Mouse (Mus musculus): ENCODE results near the gene Gmcl1.

Gmcl1 gene

DNA sequence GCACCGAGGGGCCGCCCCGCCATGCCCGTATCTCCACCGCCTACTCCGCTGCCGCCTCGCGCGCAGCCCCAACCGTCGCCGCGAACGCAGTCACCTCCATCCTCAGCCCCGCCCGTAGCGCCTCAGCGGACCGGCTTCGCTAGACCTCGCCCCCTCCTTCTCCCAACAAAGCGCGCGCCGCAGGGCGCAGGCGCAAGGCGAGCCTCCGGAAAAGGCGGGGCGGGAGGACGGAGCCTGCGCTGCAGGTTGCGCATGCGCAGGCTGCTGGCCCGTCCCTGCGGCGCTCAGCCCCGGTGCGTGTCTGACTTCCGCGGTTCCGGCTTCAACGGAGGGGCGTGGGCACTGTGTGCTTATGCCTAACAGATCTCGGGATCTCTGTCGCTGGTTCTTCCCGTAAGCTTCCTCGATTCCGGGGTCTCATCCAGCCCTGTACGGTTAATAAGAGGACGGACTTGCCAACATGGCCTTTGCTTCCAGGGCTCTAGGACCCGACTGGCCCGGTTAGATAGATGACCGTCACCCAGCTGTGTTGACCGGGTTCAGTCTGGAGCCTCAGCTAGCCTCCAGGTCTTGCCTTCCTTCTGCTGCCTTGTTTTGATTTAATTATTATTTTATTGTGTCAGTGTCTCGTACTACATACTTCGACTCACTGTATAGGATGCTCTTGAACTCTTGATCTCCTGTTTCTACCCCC, at the start of gene Gmcl1:
TSS of gene Gmcl1 (minus strand) at position 201 of the 694 bp plus-strand sequence.
- DNase-seq (ENCODE audit: low read depth, low spot score) = peak; percentile 97

DNA sequence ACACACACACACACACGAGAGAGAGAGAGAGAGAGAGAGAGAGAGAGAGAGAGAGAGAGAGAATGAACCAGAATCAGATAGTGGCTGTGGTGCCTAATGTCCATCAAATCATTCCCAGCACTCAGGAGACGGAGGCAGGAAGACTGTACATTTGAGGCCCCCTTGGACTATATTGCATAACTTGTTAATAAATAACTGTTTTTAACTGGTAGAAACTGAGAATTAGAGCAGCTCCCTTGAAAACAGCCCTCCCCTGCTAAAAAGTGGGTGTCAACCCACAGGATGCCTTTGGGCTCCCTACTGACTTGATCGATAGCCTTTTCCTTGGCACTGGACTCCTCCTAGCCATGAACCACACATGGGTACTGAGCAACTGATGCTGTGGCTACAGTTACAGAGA, 49.2 kb upstream of the Gmcl1 start:
- no peak for DNase-seq (ENCODE audit: low read depth, low spot score)

DNA sequence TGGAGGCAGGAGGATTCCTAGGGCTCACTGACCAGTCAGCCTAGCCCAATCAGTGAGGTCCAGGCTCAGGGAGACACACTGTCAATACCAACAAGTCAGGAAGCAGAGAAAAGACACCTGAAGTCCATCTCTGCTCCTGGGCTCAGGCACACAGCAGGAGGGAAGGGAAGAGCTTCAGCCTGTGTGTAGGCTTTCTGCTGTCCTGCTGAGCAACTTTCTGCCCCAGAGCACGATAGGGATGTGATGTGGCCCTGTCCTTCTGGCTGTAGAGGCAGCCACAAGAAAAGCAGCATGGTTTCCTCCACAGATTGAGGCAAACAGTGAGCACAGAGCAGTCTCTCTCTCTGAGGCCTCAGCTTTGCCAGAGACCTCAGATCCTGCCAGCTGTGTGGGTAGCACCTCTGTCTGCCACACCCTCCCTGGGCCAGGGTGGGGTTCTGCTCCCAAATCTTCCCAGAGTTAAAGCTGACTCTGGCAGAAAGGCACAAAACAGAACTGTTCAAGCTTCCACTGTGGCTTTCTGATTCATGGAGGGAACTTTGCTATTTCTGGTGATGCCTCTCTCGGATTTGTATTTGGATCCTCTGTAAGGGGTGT, 48.3 kb upstream of the Gmcl1 start:
- DNase-seq (ENCODE audit: low read depth, low spot score) = no peak

DNA sequence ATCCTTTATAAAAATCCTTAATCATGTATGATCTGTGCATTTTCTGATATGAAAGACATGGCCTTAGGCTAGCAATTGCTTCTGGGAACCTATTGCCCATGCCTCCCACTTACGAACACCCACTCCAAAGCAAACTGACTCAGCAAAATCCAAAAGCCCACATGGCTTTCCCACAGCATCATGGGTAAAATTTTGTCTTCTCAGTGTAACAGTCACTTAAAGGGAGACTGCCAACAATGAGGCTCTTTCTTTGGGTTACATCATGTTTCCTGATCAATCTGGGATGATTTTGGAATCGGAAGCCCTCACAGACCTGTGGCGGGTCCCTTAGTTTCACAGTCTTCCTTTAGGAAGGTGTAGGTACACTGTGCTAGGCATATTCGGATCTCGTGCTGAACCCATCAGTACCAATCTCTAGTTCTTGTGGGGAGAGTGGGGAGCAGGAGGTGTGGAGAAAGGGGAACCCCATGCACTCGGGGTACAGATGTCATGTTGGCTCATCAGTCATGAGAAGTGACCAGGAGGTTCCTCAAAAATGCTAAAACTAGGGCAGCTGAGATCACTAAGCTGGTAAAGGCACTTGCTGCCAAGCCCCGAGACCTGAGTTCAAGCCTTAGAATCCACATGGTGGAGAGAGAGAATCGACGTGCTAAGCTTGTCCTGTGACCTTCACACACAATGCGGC, 45.9 kb upstream of the Gmcl1 start:
- no peak for DNase-seq (ENCODE audit: low read depth, low spot score)

DNA sequence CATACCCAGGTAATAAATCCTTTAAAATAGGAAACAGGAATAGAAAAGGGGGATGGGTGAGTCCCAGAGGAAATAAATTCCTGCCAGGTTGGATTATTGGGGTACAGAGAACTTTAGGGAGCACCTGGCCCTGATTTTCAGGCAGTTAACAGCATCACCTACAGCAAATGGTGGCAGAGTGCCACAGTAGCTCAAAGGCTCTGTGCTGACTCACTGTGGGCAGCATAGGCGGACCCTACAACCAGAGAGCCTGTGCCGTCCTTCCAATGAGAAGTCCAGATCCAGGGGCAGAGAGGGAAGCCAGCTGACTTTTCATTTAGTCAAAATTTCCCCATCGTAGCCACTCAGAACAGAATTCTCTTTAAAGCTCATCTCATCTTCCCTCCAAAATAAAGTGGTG, 44.0 kb upstream of the Gmcl1 start:
- DNase-seq (ENCODE audit: low read depth, low spot score) = no peak

DNA sequence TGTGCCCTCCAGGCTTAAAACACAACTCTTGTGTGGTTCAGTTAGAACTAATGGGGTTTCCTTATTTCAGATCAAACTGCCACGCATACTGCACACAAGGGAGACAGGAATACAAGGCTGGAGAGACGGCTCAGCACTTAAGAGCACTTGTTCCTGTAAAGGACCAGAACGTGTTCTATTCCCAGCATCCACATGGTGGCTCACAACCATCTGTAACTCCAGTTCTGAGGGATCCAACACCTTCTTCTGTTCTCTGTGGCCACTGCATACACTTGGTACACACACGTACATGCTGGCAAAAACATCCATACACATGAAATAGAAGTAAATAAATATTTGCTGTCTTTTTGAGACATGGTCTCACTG, 43.5 kb upstream of the Gmcl1 start:
- no peak for DNase-seq (ENCODE audit: low read depth, low spot score)

DNA sequence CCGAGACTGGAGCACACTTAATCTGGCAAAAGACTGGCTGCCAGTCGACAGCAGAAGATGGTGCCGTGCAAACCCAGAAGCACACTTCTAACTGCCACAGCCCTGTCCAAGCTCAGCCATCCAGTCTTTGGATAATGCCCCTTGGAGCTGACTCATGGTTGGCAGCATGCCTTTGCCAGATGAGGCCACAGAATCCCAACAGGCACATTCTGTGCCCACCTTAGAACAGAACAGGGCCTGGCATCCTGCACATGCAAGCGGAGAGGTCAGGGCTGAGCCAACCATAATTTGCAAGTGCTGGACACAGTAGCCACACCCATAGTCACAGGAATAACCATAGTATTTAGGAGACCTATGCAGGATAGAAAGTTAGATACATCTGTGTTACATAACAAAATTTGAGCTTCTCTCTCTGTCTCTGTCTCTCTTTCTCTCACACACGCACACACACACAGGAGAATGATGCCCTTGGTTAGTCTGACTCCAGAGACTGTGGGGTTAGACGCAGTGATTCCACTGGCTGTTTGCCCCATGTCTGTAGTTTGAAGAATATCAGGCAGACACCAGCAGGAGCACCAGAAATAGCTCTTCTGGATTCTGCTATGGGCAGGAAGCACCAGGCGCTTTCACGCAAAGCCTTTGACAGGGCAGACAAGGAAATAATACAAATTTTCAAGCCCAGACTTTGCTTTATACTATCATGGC, 43.0 kb upstream of the Gmcl1 start:
- DNase-seq (ENCODE audit: low read depth, low spot score) = no peak

DNA sequence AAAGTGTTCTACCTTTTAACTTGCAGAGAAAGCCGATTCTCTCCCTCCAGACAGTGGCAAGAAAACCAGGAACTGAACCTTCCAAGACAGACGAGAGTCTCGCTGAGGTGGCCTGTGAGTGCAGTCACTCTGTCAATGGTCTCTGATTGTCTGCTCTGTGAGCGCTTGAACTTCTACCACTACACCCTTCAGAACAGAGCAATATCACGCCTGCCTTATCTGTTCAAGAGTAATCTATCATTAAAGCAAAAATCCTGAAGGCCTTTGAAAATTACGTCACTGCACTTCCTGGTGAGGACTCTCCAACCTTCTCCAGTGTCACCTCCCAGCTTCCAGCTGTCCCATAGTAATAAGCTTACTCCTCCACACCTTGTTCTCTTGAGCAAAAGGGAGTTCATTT, 41.8 kb upstream of the Gmcl1 start:
- no peak for DNase-seq (ENCODE audit: low read depth, low spot score)

DNA sequence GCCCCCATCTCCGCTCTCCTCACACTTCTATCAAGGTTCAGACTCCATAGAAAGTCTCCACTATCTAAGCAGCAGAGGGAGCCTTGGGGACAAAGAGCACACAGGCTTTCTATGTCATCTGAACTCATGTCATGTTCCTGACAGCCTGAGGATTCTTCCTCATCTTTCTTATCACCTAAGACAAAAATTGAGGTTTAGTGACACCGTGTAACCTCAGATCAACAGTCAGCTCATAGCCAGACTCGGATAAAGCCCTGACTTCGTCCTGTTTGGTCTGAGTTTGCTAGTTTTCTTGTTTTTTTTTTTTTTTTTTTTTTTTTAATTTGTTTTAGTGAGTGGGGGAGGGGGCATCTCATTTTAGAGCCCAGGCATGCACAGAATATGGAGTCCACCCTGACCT, 40.6 kb upstream of the Gmcl1 start:
- DNase-seq (ENCODE audit: low read depth, low spot score) = no peak

DNA sequence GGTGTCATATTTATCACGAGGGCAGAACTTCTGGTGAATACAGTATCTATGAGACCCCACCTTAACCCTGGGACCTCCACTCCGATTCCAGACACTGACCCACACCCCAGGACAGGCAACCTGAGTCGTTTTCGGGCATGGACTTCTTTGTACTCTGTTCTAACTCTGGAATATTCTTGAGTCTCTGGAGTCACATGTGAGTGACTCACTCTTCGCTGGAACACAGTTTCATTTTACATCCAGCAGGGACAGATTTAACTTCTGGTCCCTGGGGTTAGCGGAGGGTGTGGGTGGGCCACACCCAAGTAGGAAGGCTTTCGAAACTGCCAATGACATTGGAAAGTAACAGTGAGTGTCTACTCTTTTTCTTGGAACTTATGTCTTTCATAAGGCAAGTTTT, 39.4 kb upstream of the Gmcl1 start:
- no peak for DNase-seq (ENCODE audit: low read depth, low spot score)

DNA sequence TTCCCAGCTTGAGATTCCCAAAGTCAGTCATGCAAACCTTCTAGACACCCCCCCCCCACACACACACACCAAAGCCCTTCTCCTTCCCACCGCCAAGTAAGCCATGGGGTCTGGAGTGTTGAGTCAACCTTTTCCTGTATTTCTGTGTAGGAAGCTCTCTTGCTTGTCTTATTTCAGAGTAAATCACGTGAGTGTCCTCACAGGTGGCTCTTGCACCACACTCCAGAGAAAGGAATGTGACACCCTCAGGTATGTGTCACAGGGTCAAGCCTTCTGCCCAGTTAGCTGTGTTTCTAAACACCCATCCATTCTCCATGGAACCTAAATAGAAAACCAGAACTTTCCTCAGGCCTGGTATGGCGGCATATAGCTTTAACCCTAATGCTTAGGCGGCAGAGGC, 35.8 kb upstream of the Gmcl1 start:
- DNase-seq (ENCODE audit: low read depth, low spot score) = no peak

DNA sequence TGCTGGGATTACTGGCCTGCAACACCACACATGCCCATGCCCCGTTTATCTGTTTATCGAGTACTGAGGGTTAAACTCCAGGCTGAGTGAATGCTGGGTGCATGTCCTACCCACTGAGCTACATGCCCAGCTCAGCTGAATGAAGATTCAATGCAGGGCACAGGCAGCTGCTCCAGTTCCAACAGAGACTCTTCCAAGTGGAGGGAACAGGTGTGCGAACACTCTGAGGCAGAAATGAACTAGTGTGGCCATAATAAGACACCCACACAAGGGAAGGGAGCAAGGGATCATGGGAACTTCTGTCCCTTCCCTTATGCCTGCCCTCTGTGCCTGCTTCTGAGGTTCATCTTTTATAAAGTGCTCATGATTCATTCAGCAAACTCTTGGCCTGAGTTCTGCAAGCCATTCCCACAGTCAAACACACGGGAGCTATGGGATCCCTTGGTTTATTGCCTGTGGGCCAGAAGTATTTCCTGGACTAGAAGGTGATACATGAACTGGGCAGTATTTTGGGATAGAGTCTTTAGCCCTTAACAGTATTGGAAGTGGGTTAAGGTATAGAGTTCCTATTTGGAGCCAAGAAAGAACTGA, 35.1 kb upstream of the Gmcl1 start:
- DNase-seq (ENCODE audit: low read depth, low spot score) = no peak

DNA sequence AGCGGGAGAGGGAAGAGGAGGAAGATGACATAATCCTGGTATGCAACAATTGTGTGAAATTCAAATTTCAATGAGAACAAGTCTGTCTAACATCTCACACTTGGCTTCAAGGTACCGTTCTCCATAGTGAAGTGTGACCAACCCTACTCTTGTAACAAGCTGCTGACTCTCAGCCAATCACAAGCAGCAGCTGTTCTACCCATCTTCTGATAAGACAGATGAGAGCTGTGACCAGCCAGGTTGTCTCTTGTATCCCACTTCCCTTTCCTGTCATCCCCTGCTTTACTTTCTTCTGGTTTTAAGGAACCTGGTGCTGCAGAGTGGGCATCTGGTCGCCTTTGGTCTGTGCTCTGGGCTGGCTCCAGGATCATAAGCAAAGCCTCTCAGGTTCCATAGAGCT, 34.3 kb upstream of the Gmcl1 start:
- no peak for DNase-seq (ENCODE audit: low read depth, low spot score)

DNA sequence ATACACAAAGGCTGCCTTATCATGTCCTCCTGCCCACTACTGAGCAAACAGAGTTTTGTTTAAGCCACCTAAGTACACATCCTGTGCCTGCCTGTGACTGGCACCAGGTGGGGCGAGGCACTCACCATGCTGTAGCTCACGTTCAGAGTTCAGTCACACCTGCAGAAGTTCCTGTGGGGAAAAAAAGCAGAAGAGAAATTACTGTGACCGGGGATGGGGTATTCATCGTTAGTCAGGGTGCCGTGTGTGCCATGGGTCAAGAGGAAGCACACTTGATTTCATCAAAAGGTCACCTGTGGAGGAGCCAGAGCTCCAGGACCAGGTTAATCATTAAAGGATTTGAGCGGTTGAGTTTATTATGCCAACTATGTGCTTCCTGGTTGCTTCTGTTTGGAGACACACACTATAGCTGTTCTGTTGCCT, 32.5 kb upstream of the Gmcl1 start:
- no peak for DNase-seq (ENCODE audit: low read depth, low spot score)

DNA sequence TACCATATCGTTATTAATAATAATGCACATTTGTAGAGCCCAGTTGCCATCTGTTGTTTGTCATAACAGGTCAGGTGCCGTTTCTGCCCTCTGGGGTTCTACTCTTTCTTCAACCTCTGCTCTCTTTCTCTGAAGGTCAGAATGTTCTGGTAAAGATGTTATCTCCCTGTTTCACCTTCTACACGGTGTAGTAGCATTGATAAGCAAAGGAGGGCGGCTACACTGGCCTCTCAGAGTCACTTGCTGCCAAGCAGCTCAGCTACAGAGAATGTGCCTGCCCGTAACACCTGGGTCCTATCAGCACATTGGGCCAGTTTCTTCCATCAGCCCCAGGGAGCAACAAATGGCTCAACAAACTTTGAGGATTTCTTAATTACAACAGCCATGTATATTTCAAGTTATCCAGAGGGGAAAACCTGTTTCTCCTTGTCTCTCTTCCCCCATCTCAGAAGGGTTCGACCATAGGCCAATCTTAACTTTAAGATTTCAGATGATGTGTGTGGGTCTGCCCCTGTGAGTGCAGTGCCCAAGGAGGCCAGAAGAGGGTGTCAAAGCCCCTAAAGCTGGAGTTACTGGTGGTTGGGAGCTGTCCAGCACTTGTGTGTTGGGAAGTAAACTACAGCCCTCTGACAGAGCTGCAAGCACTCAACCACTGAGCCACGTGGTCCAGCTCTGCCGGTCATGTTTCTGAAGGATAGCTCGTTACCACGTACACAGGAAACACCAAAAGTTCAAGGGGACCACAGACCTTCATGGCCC, 21.1 kb upstream of the Gmcl1 start:
- no peak for DNase-seq (ENCODE audit: low read depth, low spot score)

DNA sequence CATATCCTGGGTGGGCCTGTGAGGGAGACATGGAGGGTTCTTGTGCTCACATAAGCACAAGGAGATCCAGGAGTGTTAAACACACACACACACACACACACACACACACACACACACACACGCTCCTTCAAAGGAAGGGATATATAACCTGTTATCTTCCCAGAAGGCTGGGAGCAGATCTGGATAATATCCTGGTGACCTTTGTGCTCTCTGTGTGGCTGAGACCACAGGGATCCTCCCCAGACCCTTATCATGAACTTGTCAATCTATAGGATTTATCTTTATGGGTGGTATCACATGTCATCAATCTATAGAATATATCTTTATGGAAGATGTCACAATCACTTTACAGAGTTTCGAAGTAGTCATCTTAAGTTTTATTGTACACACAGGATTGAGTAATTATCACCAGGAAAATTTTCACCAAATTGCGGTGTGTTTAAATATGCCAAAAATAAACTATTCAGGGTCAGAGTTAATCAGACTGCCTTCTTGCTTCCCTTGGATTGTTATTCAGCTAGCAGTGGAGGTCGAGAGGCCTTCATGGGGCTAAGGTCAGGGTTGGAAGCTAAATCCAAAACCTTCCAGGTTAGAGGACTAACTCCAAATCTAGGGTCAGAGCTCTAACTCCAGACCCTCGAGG, 19.8 kb upstream of the Gmcl1 start:
- no peak for DNase-seq (ENCODE audit: low read depth, low spot score)

DNA sequence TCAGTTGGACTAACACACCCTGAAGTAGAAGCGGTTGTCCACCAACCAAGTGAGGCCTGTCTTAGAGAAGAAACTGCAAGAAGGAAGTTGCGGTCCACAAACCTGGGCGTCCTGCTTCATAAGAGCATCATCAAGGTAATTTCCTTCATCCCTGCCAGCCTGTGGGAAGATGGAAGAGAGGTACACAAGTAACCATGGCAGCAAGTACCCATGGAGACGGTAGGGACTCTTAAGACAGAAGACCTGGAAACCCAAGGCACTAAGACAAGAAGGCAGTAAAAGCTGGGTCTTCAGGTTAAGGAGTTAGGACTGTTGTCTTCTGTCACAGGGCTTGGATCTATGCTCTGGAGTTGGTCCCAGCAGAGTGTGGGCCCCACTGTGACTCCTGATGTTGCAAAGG, 17.8 kb upstream of the Gmcl1 start:
- no peak for DNase-seq (ENCODE audit: low read depth, low spot score)

DNA sequence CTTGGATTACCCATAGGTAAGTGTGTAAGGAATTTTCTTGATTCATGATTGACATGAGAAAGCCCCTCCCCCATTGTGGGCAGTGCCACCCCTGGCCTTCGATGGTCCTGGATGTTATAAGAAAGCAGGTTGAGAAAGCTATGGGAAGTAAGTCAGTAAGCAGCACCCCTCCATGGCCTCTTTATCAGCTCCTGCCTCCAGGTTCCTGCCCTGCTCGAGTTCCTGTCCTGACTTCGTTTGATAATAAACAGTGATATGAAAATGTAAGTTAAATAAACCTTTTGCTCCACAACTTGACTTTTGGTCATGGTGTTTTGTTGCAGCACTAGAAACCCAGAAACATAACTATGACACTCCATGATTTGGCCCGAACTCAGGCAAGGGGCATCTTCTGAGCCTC, 16.6 kb upstream of the Gmcl1 start:
- DNase-seq (ENCODE audit: low read depth, low spot score) = no peak

DNA sequence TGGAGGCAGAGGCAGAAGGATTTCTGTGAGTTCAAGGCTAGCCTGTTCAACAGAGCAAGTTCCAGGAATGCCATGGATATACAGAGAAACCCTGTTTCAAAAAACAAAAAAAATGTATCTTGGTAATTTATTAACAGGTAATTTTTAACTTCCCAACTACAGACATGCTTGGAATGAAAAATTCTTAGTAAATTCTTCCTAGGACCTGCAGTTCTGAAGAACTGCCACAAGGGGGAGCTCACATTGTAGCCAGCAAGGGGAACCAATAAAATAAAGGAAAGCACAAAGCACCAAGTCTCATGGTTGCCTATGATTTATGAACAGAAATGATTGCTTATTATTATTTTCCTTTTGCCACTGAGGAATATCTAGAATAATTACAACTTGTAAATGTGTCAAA, 14.0 kb upstream of the Gmcl1 start:
- peak; percentile 30 for DNase-seq (ENCODE audit: low read depth, low spot score)

DNA sequence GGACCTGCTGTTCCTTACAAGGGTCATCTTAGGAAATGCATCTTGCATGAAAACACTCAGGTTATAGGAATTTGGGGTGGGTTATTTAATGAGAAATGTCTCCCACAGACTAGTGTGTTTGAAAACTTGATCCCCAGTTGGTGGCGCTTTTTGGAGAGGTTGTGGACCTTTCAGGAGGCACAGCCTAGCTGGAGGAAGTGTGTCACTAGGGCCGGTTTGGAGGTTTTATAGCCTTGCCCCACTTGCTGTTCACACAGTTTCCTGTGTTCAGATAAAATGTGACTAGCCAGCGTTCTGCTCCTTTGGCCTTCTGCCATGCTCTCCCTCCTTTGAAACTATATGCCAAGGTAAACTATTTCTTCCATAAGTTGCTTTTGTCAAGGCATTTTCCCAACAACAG, 7.5 kb upstream of the Gmcl1 start:
- DNase-seq (ENCODE audit: low read depth, low spot score) = no peak

DNA sequence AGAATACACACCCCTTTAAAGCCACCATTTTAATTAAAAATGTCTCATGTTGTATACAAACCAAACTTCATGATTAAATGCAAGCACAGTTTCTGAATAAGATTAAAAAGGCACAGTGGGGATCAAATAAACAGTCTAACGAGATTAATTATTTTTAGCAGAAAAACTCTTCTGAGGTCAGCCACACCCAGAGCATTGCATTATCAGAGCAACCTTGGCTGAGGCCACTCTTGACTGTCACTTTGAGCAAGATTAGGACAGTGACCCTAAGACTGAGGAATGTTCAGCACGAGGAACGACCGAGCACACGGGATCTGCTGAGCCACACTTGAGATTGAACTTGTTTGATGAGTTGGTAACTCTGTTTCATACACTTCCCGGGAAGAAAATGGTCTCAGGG, 3.6 kb upstream of the Gmcl1 start:
- DNase-seq (ENCODE audit: low read depth, low spot score) = no peak

Data from embryo, embryonic 11.5 days (tissue).